Mouse (Mus musculus): ENCODE data around the gene Slc8a1. TPM values are rescaled to one million over a fixed set of nuclear protein-coding genes. Genes with fewer than 3 reads are reported as not detected.

The Slc8a1 gene
- total RNA-seq, 1 experiment, result 0.71 TPM

- Histone ChIP-seq H3K9ac (ENCODE audit: insufficient read depth, low read depth, low read length, poor library complexity, severe bottlenecking) (no peak overlapping the region), H3K9me3 (ENCODE audit: control insufficient read depth, insufficient read depth, low read depth, low read length) (no peaks in the 10 kb centered on the region), H3K36me3 (ENCODE audit: control insufficient read depth, insufficient read depth, low read length, poor library complexity, severe bottlenecking) (no peaks in the 10 kb centered on the region), H3K4me3 (ENCODE audit: insufficient read depth in 1 of 2, low read depth in 1 of 2, low read length in 2 of 2, poor library complexity in 1 of 2, severe bottlenecking in 1 of 2) (no peak overlapping the region), H3K4me1 (ENCODE audit: control insufficient read depth in 2 of 2, insufficient read depth in 2 of 2, low read length in 2 of 2, poor library complexity in 1 of 2) (no peaks in the 10 kb centered on the region), H3K27ac (ENCODE audit: insufficient read depth, low read depth, low read length, poor library complexity, severe bottlenecking) (no peak overlapping the region)
- in situ Hi-C loops (cut with MboI; ENCODE audit: low sequenced_read_pairs in 2 of 2, unreplicated experiment in 2 of 2), result no loop called here
- no peak for DNase-seq (ENCODE audit: low read depth, low spot score)
- no peak for TF ChIP-seq ZC3H11A (IDR thresholded peaks at IDR 0.05; ENCODE audit: borderline replicate concordance, low read depth, low read length)
- TF ChIP-seq MAFK (IDR thresholded peaks at IDR 0.05; ENCODE audit: insufficient read depth, low read depth, low read length), result no peak
- TF ChIP-seq CHD2 (IDR thresholded peaks at IDR 0.05; ENCODE audit: low read depth, low read length), result no peak
- TF ChIP-seq ZNF384 (IDR thresholded peaks at IDR 0.05; ENCODE audit: low read depth, low read length), result no peak
- TF ChIP-seq HCFC1 (IDR thresholded peaks at IDR 0.05; ENCODE audit: borderline replicate concordance, insufficient read depth, low read length), result no peak
These were observed 195.6 kb downstream of the Slc8a1 start for GRCm38 (mm10) chr17:81542313-81543185.

GRCm38 (mm10) chr17:81538163-81539160 lies 199.7 kb downstream of the Slc8a1 start:
- no peak for TF ChIP-seq MAFK (IDR thresholded peaks at IDR 0.05; ENCODE audit: insufficient read depth, low read depth, low read length)
- TF ChIP-seq CHD2 (IDR thresholded peaks at IDR 0.05; ENCODE audit: low read depth, low read length), result no peak
- TF ChIP-seq ZC3H11A (IDR thresholded peaks at IDR 0.05; ENCODE audit: borderline replicate concordance, low read depth, low read length), result no peak
- TF ChIP-seq ZNF384 (IDR thresholded peaks at IDR 0.05; ENCODE audit: low read depth, low read length), result no peak
- no peak for TF ChIP-seq HCFC1 (IDR thresholded peaks at IDR 0.05; ENCODE audit: borderline replicate concordance, insufficient read depth, low read length)
- Histone ChIP-seq H3K27ac (ENCODE audit: insufficient read depth, low read depth, low read length, poor library complexity, severe bottlenecking) (no peak overlapping the region), H3K9me3 (ENCODE audit: control insufficient read depth, insufficient read depth, low read depth, low read length) (no peaks in the 10 kb centered on the region), H3K4me3 (ENCODE audit: insufficient read depth in 1 of 2, low read depth in 1 of 2, low read length in 2 of 2, poor library complexity in 1 of 2, severe bottlenecking in 1 of 2) (no peak overlapping the region), H3K36me3 (ENCODE audit: control insufficient read depth, insufficient read depth, low read length, poor library complexity, severe bottlenecking) (no peaks in the 10 kb centered on the region), H3K9ac (ENCODE audit: insufficient read depth, low read depth, low read length, poor library complexity, severe bottlenecking) (no peak overlapping the region), H3K4me1 (ENCODE audit: control insufficient read depth in 2 of 2, insufficient read depth in 2 of 2, low read length in 2 of 2, poor library complexity in 1 of 2) (no peaks in the 10 kb centered on the region)
- no peak for DNase-seq (ENCODE audit: low read depth, low spot score)
- in situ Hi-C loops (cut with MboI; ENCODE audit: low sequenced_read_pairs in 2 of 2, unreplicated experiment in 2 of 2), result no loop called here

- Histone ChIP-seq H3K27ac (ENCODE audit: insufficient read depth, low read depth, low read length, poor library complexity, severe bottlenecking) (no peak overlapping the region), H3K4me1 (ENCODE audit: control insufficient read depth in 2 of 2, insufficient read depth in 2 of 2, low read length in 2 of 2, poor library complexity in 1 of 2) (no peaks in the 10 kb centered on the region), H3K9ac (ENCODE audit: insufficient read depth, low read depth, low read length, poor library complexity, severe bottlenecking) (no peak overlapping the region), H3K36me3 (ENCODE audit: control insufficient read depth, insufficient read depth, low read length, poor library complexity, severe bottlenecking) (no peaks in the 10 kb centered on the region), H3K9me3 (ENCODE audit: control insufficient read depth, insufficient read depth, low read depth, low read length) (no peaks in the 10 kb centered on the region), H3K4me3 (ENCODE audit: insufficient read depth in 1 of 2, low read depth in 1 of 2, low read length in 2 of 2, poor library complexity in 1 of 2, severe bottlenecking in 1 of 2) (no peak overlapping the region)
- no peak for DNase-seq (ENCODE audit: low read depth, low spot score)
- in situ Hi-C loops (cut with MboI; ENCODE audit: low sequenced_read_pairs in 2 of 2, unreplicated experiment in 2 of 2), result no loop called here
- TF ChIP-seq ZNF384 (IDR thresholded peaks at IDR 0.05; ENCODE audit: low read depth, low read length), result no peak
- TF ChIP-seq ZC3H11A (IDR thresholded peaks at IDR 0.05; ENCODE audit: borderline replicate concordance, low read depth, low read length), result no peak
These were observed 202.1 kb downstream of the Slc8a1 start for GRCm38 (mm10) chr17:81536093-81536492.

- no peaks in the 10 kb centered on the region for H3K4me1 ChIP-seq (ENCODE audit: control insufficient read depth in 2 of 2, insufficient read depth in 2 of 2, low read length in 2 of 2, poor library complexity in 1 of 2)
- H3K9ac ChIP-seq (ENCODE audit: insufficient read depth, low read depth, low read length, poor library complexity, severe bottlenecking), result no peak overlapping the region
- no peaks in the 10 kb centered on the region for H3K36me3 ChIP-seq (ENCODE audit: control insufficient read depth, insufficient read depth, low read length, poor library complexity, severe bottlenecking)
- no peak for DNase-seq (ENCODE audit: low read depth, low spot score)
- in situ Hi-C loops (cut with MboI; ENCODE audit: low sequenced_read_pairs in 2 of 2, unreplicated experiment in 2 of 2), result no loop called here
- no peak for TF ChIP-seq HCFC1 (IDR thresholded peaks at IDR 0.05; ENCODE audit: borderline replicate concordance, insufficient read depth, low read length)
- TF ChIP-seq CHD2 (IDR thresholded peaks at IDR 0.05; ENCODE audit: low read depth, low read length), result no peak
- no peak for TF ChIP-seq ZNF384 (IDR thresholded peaks at IDR 0.05; ENCODE audit: low read depth, low read length)
- TF ChIP-seq MAFK (IDR thresholded peaks at IDR 0.05; ENCODE audit: insufficient read depth, low read depth, low read length), result no peak
- no peak for TF ChIP-seq ZC3H11A (IDR thresholded peaks at IDR 0.05; ENCODE audit: borderline replicate concordance, low read depth, low read length)
- no peak overlapping the region for H3K4me3 ChIP-seq (ENCODE audit: insufficient read depth in 1 of 2, low read depth in 1 of 2, low read length in 2 of 2, poor library complexity in 1 of 2, severe bottlenecking in 1 of 2)
- H3K9me3 ChIP-seq (ENCODE audit: control insufficient read depth, insufficient read depth, low read depth, low read length), result no peaks in the 10 kb centered on the region
- H3K27ac ChIP-seq (ENCODE audit: insufficient read depth, low read depth, low read length, poor library complexity, severe bottlenecking), result no peak overlapping the region
These were observed 208.3 kb downstream of the Slc8a1 start for GRCm38 (mm10) chr17:81529849-81530248.

All from ES-E14 (cell line).